Mouse (Mus musculus) spleen, adult 2 months (tissue): Measurements from ENCODE around the gene Cep164. TPM values are rescaled to one million over a fixed set of nuclear protein-coding genes. Genes with fewer than 3 reads are reported as not detected.

Source experiments
- DNase-seq, 2 experiments: peaks; one replicate each; pipeline versions ENCODE4 v3.0.0 to v3.0.0-alpha.2; 2012 to 2021; ENCODE audit warnings: low spot score in 2 of 2, low read depth in 1 of 2
- H3K27ac ChIP-seq: fragments of 200-500 bp; 2 replicates; pipeline ENCODE4 v1.5.1; 2012; ENCODE audit warnings: low read length, inconsistent platforms; ENCODE audit not compliant: insufficient read depth
- H3K27me3 ChIP-seq: fragments of 200-500 bp; 2 replicates; pipeline ENCODE4 v1.6.1; 2012; ENCODE audit warnings: mild to moderate bottlenecking, moderate library complexity, low read length, inconsistent platforms; ENCODE audit not compliant: control insufficient read depth, insufficient read depth
- H3K36me3 ChIP-seq: fragments of 200-500 bp; 2 replicates; pipeline ENCODE4 v1.6.1; 2012; ENCODE audit warnings: mild to moderate bottlenecking, low read length, inconsistent platforms; ENCODE audit not compliant: control insufficient read depth, insufficient read depth
- H3K4me1 ChIP-seq: fragments of 200-500 bp; 2 replicates; pipeline ENCODE4 v1.6.1; 2011; ENCODE audit warnings: inconsistent platforms; ENCODE audit not compliant: control insufficient read depth, insufficient read depth, insufficient read length
- H3K4me3 ChIP-seq: fragments of 200-500 bp; 2 replicates; pipeline ENCODE4 v1.5.1; 2011; ENCODE audit warnings: mild to moderate bottlenecking, inconsistent platforms; ENCODE audit not compliant: insufficient read depth, insufficient read length; ENCODE audit errors: extremely low read depth
- CTCF ChIP-seq: fragments of 200-500 bp; IDR thresholded peaks from 2 replicates; pipeline ENCODE4 v1.5.1; 2011; ENCODE audit warnings: mild to moderate bottlenecking, inconsistent platforms; ENCODE audit not compliant: insufficient read depth, insufficient read length, insufficient replicate concordance; ENCODE audit errors: extremely low read depth
- POLR2A ChIP-seq: fragments of 200-500 bp; IDR thresholded peaks from 2 replicates; pipeline ENCODE4 v1.6.1; 2011; ENCODE audit warnings: low read depth, low read length, inconsistent platforms
- WGBS: fragments of 180-500 bp; shearing (Covaris S2); methylation state at CpG from one replicate; pipeline ENCODE4 v1.1.7; 2018; 5-methylcytosine and 5-hydroxymethylcytosine counted together
- polyA plus RNA-seq: library from polyadenylated mRNA; depleted of rRNA; stranded (reverse); fragments of >200 nt; gene quantifications from 2 replicates; pipeline ENCODE4 v1.2.3, GENCODE M21; 2012

Cep164 gene
- polyA plus RNA-seq, 1 experiment, result 19.6 TPM

- no peak overlapping the region for H3K4me3 ChIP-seq
- 53% methylated on average over 10 of the region's 10 CpGs for WGBS
- H3K36me3 ChIP-seq, result no peaks in the 10 kb centered on the region
- TF ChIP-seq POLR2A (no peak), CTCF (no peak)
- H3K27ac ChIP-seq, result peak overlapping the region; percentile 4; the same call in 1 of the 2 replicates
- H3K4me1 ChIP-seq, result no peaks in the 10 kb centered on the region; the same call in 1 of the 2 replicates
- H3K27me3 ChIP-seq, result no peaks in the 10 kb centered on the region
- no peak for DNase-seq
These were observed 13.0 kb downstream of the Cep164 start for GRCm38 (mm10) chr9:45815525-45815924.

- no peaks in the 10 kb centered on the region for H3K27me3 ChIP-seq
- WGBS, result 88% methylated on average over 9 of the region's 9 CpGs
These were observed 13.4 kb downstream of the Cep164 start for GRCm38 (mm10) chr9:45815113-45815512.

GRCm38 (mm10) chr9:45811946-45812345 is 16.5 kb downstream of the Cep164 start:
- Histone ChIP-seq H3K4me3 (no peak overlapping the region), H3K36me3 (peaks cover 3% of the 10 kb centered on the region), H3K27me3 (no peaks in the 10 kb centered on the region), H3K4me1 (no peaks in the 10 kb centered on the region; the same call in 1 of the 2 replicates), H3K27ac (no peak overlapping the region)
- no peak for DNase-seq
- WGBS, result 82% methylated on average over 5 of the region's 5 CpGs
- no peak for TF ChIP-seq POLR2A
- no peak for TF ChIP-seq CTCF

More at GRCm38 (mm10) chr9:45815113-45815512, 13.4 kb downstream of the Cep164 start:
- no peak for TF ChIP-seq CTCF
- TF ChIP-seq POLR2A, result no peak
- no peaks in the 10 kb centered on the region for H3K36me3 ChIP-seq
- H3K4me3 ChIP-seq, result no peak overlapping the region
- H3K27ac ChIP-seq, result peak overlapping the region; percentile 4; the same call in 1 of the 2 replicates
- no peak for DNase-seq
- H3K4me1 ChIP-seq, result no peaks in the 10 kb centered on the region; the same call in 1 of the 2 replicates

GRCm38 (mm10) chr9:45807761-45808160 is 20.7 kb downstream of the Cep164 start:
- no peaks in the 10 kb centered on the region for H3K4me1 ChIP-seq
- H3K27ac ChIP-seq, result no peak overlapping the region
- H3K36me3 ChIP-seq, result peaks cover 7% of the 10 kb centered on the region
- WGBS, result 58% methylated on average over 8 of the region's 8 CpGs
- TF ChIP-seq POLR2A (no peak), CTCF (no peak)
- no peak overlapping the region for H3K4me3 ChIP-seq
- H3K27me3 ChIP-seq, result no peaks in the 10 kb centered on the region
- no peak for DNase-seq

- H3K27ac ChIP-seq, result no peak overlapping the region
- DNase-seq, result no peak
These were observed 21.2 kb downstream of the Cep164 start for GRCm38 (mm10) chr9:45807337-45807736.

GRCm38 (mm10) chr9:45806847-45807246 is 21.6 kb downstream of the Cep164 start:
- DNase-seq, result no peak
- H3K27me3 ChIP-seq, result no peaks in the 10 kb centered on the region
- no peak for TF ChIP-seq POLR2A
- no peak for TF ChIP-seq CTCF
- H3K36me3 ChIP-seq, result peaks cover 7% of the 10 kb centered on the region
- H3K4me1 ChIP-seq, result no peaks in the 10 kb centered on the region
- H3K4me3 ChIP-seq, result no peak overlapping the region
- H3K27ac ChIP-seq, result no peak overlapping the region
- WGBS, result 95% methylated on average over 11 of the region's 11 CpGs

More at GRCm38 (mm10) chr9:45807337-45807736, 21.2 kb downstream of the Cep164 start:
- no peak overlapping the region for H3K4me3 ChIP-seq
- TF ChIP-seq CTCF, result no peak
- TF ChIP-seq POLR2A, result no peak
- H3K36me3 ChIP-seq, result peaks cover 7% of the 10 kb centered on the region
- 72% methylated on average over 11 of the region's 11 CpGs for WGBS
- H3K27me3 ChIP-seq, result no peaks in the 10 kb centered on the region
- H3K4me1 ChIP-seq, result no peaks in the 10 kb centered on the region

- no peak overlapping the region for H3K27ac ChIP-seq
- no peak for DNase-seq
- H3K4me3 ChIP-seq, result no peak overlapping the region
These were observed 25.3 kb downstream of the Cep164 start for GRCm38 (mm10) chr9:45803070-45803774.

More at GRCm38 (mm10) chr9:45803070-45803774, 25.3 kb downstream of the Cep164 start:
- peaks cover 7% of the 10 kb centered on the region for H3K36me3 ChIP-seq
- WGBS, result 88% methylated on average over 21 of the region's 21 CpGs
- no peaks in the 10 kb centered on the region for H3K4me1 ChIP-seq
- TF ChIP-seq POLR2A, result no peak
- H3K27me3 ChIP-seq, result no peaks in the 10 kb centered on the region
